Mouse (Mus musculus): ENCODE data around the gene Slc22a15. TPM values are rescaled to one million over a fixed set of nuclear protein-coding genes. Genes with fewer than 3 reads are reported as not detected.

Gene Slc22a15
- polyA plus RNA-seq, 1 experiment from 2014 or later = 4.1 TPM

DNA sequence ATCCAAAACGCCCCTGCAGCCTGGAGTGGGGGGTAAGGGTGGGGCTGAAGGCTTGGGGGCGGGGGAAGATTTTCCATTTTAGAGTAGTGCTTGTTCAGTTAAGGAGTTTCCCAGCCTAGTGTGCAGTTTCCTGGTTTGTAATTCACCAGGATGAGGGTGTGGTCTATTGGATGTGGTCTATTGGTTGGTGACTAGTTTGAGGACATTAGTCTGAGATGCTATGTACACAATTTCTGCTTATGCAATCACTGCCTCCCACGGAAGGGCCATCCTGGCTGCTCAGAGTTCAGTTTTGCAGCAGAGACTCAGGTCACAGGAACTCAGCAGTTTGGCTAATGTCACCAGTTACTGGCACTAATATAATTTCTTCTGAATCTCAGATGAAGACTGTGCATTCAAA, 33.8 kb upstream of the Slc22a15 start:
- ATAC-seq (ENCODE audit: low FRiP score, low TSS enrichment) = peak; percentile 71

DNA sequence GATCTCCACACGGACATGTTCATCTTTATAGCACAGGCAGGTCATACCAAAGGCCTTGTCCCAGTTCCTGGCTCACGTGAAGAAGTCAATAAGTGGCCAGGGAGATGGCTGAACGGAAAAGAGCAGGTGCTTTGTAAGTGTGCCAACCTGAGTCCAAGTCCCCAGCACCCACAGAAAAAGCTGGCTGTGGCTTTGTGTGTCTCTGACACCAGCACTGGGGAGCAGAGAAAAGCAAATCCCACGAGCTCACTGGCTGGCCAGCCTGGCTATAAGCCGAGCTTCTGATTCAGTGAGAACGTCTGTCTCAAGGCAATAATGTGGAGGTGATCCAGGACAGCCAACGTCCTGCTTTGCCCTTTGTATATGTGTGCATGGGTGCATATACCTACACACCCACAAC, 29.3 kb upstream of the Slc22a15 start:
- H3K27ac ChIP-seq (replicated peaks) = no peak overlapping the region
- no peaks in the 10 kb centered on the region for H3K27me3 ChIP-seq (ENCODE audit: control insufficient read depth, insufficient read depth, low read length)
- 67% methylated on average over 7 of the region's 7 CpGs for WGBS
- H3K4me3 ChIP-seq (ENCODE audit: low read depth, low read length) = no peak overlapping the region
- H3K9me3 ChIP-seq (ENCODE audit: control insufficient read depth, low read length) = no peaks in the 10 kb centered on the region
- no peaks in the 10 kb centered on the region for H3K4me1 ChIP-seq (replicated peaks; ENCODE audit: control insufficient read depth, insufficient read depth)
- H3K4me2 ChIP-seq (replicated peaks; ENCODE audit: low read depth) = no peak overlapping the region
- H3K9ac ChIP-seq (ENCODE audit: low read length) = no peak overlapping the region
- DNase-seq (ENCODE audit: low spot score) (no peak), ATAC-seq (ENCODE audit: low FRiP score, low TSS enrichment) (no peak)
- TF ChIP-seq EP300 (optimal IDR thresholded peaks at IDR 0.05) (no peak), CTCF (IDR thresholded peaks at IDR 0.05; ENCODE audit: low read depth) (no peak)
- no peaks in the 10 kb centered on the region for H3K36me3 ChIP-seq (ENCODE audit: control insufficient read depth, insufficient read depth, low read length)

More for the DNA sequence above, 33.8 kb upstream of the Slc22a15 start:
- no peaks in the 10 kb centered on the region for H3K4me1 ChIP-seq (replicated peaks; ENCODE audit: control insufficient read depth, insufficient read depth)
- no peak overlapping the region for H3K4me3 ChIP-seq (ENCODE audit: low read depth, low read length)
- no peak overlapping the region for H3K27ac ChIP-seq (replicated peaks)
- no peak overlapping the region for H3K9ac ChIP-seq (ENCODE audit: low read length)
- H3K27me3 ChIP-seq (ENCODE audit: control insufficient read depth, insufficient read depth, low read length) = no peaks in the 10 kb centered on the region
- H3K36me3 ChIP-seq (ENCODE audit: control insufficient read depth, insufficient read depth, low read length) = no peaks in the 10 kb centered on the region
- H3K4me2 ChIP-seq (replicated peaks; ENCODE audit: low read depth) = no peak overlapping the region
- TF ChIP-seq EP300 (optimal IDR thresholded peaks at IDR 0.05) (no peak), CTCF (IDR thresholded peaks at IDR 0.05; ENCODE audit: low read depth) (no peak)
- WGBS = 41% methylated on average over 3 of the region's 3 CpGs
- no peaks in the 10 kb centered on the region for H3K9me3 ChIP-seq (ENCODE audit: control insufficient read depth, low read length)
- no peak for DNase-seq (ENCODE audit: low spot score)

DNA sequence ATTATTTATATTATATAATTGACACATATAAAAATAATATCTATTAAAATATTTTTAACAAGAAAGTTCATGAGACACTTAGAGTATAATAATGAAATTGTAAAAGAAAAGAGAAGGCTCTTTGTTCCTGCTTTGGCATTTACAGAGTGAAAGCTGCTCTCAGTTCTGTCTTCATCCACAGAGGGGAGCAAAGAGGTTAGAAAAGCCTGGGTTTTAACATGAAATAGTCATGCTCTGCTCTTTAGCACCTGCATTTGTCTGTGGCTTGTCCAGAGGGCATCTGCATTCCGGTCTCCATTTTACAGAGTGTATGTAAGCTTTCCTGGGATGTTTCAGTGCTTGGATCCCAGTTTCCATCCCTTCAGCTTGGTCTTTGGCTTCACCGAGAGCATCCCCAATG, 28.3 kb upstream of the Slc22a15 start:
- TF ChIP-seq EP300 (optimal IDR thresholded peaks at IDR 0.05) = no peak
- no peak for TF ChIP-seq CTCF (IDR thresholded peaks at IDR 0.05; ENCODE audit: low read depth)
- DNase-seq (ENCODE audit: low spot score) (no peak), ATAC-seq (ENCODE audit: low FRiP score, low TSS enrichment) (no peak)
- WGBS = 91% methylated on average over 2 of the region's 2 CpGs
- H3K27ac ChIP-seq (replicated peaks) = no peak overlapping the region
- no peaks in the 10 kb centered on the region for H3K36me3 ChIP-seq (ENCODE audit: control insufficient read depth, insufficient read depth, low read length)
- no peaks in the 10 kb centered on the region for H3K27me3 ChIP-seq (ENCODE audit: control insufficient read depth, insufficient read depth, low read length)
- no peaks in the 10 kb centered on the region for H3K9me3 ChIP-seq (ENCODE audit: control insufficient read depth, low read length)
- no peaks in the 10 kb centered on the region for H3K4me1 ChIP-seq (replicated peaks; ENCODE audit: control insufficient read depth, insufficient read depth)
- no peak overlapping the region for H3K9ac ChIP-seq (ENCODE audit: low read length)
- no peak overlapping the region for H3K4me2 ChIP-seq (replicated peaks; ENCODE audit: low read depth)
- H3K4me3 ChIP-seq (ENCODE audit: low read depth, low read length) = no peak overlapping the region

DNA sequence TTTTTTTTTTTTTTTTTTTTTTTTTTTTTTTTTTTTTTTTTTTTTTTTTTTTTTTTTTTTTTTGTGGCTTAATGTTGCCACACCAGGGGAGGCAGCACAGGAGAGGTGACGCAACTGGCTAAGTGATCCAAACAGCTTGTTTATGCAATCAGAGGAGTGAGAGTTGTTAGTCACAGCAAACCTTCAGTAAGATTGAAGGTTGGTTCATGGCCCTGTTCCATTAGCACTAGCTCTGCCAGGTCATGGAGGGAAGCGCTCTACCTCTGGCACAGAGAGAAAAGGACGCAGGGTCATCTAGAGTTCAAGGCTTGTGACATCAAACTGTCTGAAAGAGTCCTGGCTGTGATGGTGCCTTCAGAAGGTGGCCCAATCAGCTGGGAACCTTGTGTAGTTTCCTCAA, 24.3 kb upstream of the Slc22a15 start:
- ATAC-seq (ENCODE audit: low FRiP score, low TSS enrichment) (peak; percentile 75), DNase-seq (ENCODE audit: low spot score) (no peak)
- 48% methylated on average over 3 of the region's 3 CpGs for WGBS
- no peak overlapping the region for H3K9ac ChIP-seq (ENCODE audit: low read length)
- TF ChIP-seq EP300 (optimal IDR thresholded peaks at IDR 0.05) (no peak), CTCF (IDR thresholded peaks at IDR 0.05; ENCODE audit: low read depth) (no peak)
- no peak overlapping the region for H3K27ac ChIP-seq (replicated peaks)
- no peaks in the 10 kb centered on the region for H3K9me3 ChIP-seq (ENCODE audit: control insufficient read depth, low read length)
- H3K4me3 ChIP-seq (ENCODE audit: low read depth, low read length) = no peak overlapping the region
- H3K4me1 ChIP-seq (replicated peaks; ENCODE audit: control insufficient read depth, insufficient read depth) = no peaks in the 10 kb centered on the region
- no peaks in the 10 kb centered on the region for H3K36me3 ChIP-seq (ENCODE audit: control insufficient read depth, insufficient read depth, low read length)
- no peak overlapping the region for H3K4me2 ChIP-seq (replicated peaks; ENCODE audit: low read depth)
- no peaks in the 10 kb centered on the region for H3K27me3 ChIP-seq (ENCODE audit: control insufficient read depth, insufficient read depth, low read length)

DNA sequence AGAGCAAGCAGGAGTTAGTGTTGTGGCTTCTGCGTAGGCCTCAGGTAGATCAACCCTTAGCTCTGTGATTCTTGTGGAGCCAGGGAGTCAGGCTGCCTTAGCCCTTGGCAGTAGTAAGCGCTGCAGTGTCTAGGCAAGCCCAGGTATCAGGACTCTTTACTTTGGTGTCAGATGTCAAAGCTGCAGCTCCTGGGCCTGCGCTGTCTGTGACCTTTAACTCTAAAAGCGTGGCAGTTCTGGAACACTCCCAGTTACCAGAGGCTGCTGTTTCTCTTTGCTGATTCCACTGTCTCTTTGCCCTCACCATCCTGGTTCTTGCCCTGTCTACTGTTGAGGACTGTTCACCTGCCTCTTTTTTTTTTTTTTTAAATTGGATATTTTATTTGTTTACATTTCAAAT, 23.0 kb upstream of the Slc22a15 start:
- H3K27me3 ChIP-seq (ENCODE audit: control insufficient read depth, insufficient read depth, low read length) = no peaks in the 10 kb centered on the region
- no peak for DNase-seq (ENCODE audit: low spot score)
- H3K4me2 ChIP-seq (replicated peaks; ENCODE audit: low read depth) = no peak overlapping the region
- no peak for ATAC-seq (ENCODE audit: low FRiP score, low TSS enrichment)
- H3K9me3 ChIP-seq (ENCODE audit: control insufficient read depth, low read length) = no peaks in the 10 kb centered on the region
- no peaks in the 10 kb centered on the region for H3K4me1 ChIP-seq (replicated peaks; ENCODE audit: control insufficient read depth, insufficient read depth)
- no peak overlapping the region for H3K4me3 ChIP-seq (ENCODE audit: low read depth, low read length)
- no peak overlapping the region for H3K27ac ChIP-seq (replicated peaks)
- H3K9ac ChIP-seq (ENCODE audit: low read length) = no peak overlapping the region
- H3K36me3 ChIP-seq (ENCODE audit: control insufficient read depth, insufficient read depth, low read length) = no peaks in the 10 kb centered on the region
- WGBS = 50% methylated on average over 4 of the region's 4 CpGs
- TF ChIP-seq CTCF (IDR thresholded peaks at IDR 0.05; ENCODE audit: low read depth) (no peak), EP300 (optimal IDR thresholded peaks at IDR 0.05) (no peak)

DNA sequence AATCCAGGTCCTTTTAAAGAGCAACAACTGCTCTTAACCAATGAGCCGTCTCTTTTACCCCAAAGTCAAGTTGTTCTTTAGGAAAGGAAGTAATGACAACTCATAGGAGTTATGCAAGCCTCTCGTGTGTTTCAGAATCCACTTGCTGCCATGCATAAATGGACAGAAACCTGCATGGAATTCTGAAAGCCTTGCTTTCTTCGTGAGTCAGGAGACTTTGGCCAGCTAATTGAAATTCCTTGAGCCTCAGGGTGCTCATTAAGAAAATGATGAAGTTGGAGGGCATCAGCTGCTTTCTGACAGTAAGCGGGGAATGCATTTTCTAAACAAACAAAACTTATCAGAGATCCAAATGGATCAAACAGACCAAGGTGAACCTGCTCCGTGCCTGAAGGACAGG, 21.0 kb upstream of the Slc22a15 start:
- Histone ChIP-seq H3K4me2 (replicated peaks; ENCODE audit: low read depth) (no peak overlapping the region), H3K4me1 (replicated peaks; ENCODE audit: control insufficient read depth, insufficient read depth) (no peaks in the 10 kb centered on the region), H3K4me3 (ENCODE audit: low read depth, low read length) (no peak overlapping the region), H3K9ac (ENCODE audit: low read length) (no peak overlapping the region), H3K36me3 (ENCODE audit: control insufficient read depth, insufficient read depth, low read length) (no peaks in the 10 kb centered on the region), H3K27ac (replicated peaks) (no peak overlapping the region), H3K9me3 (ENCODE audit: control insufficient read depth, low read length) (no peaks in the 10 kb centered on the region), H3K27me3 (ENCODE audit: control insufficient read depth, insufficient read depth, low read length) (no peaks in the 10 kb centered on the region)
- 68% methylated on average over 5 of the region's 5 CpGs for WGBS
- no peak for DNase-seq (ENCODE audit: low spot score)
- ATAC-seq (ENCODE audit: low FRiP score, low TSS enrichment) = no peak
- TF ChIP-seq EP300 (optimal IDR thresholded peaks at IDR 0.05) = no peak
- no peak for TF ChIP-seq CTCF (IDR thresholded peaks at IDR 0.05; ENCODE audit: low read depth)
